Mouse (Mus musculus): ENCODE data around the gene Galnt18. TPM values are rescaled to one million over a fixed set of nuclear protein-coding genes. Genes with fewer than 3 reads are reported as not detected.
A peak's percentile ranks its signal among the peaks of the same experiment; 100 is the strongest.

Galnt18 gene
- polyA plus RNA-seq, 1 experiment from 2014 or later = 6.8 TPM

DNA sequence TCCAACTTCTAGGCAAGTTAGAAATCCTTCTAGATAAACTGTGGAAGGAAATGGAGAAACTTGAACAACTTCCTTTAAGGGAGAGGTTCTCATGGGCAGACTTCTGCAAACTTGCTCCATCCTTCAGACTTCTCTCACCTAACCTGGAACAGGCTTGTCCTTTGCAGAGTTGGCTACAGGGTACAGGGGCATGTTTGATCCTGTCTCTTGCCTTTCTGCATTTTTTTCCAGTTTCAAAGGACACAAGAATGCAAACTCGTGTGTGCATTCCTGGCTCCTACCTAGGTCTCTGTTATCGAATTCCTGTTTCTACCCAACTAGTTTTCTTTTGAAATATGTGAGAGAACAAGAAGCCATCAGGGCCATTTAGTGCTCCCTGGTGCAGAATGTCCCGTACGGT, 55.8 kb downstream of the Galnt18 start:
- H3K36me3 ChIP-seq = no peaks in the 10 kb centered on the region

DNA sequence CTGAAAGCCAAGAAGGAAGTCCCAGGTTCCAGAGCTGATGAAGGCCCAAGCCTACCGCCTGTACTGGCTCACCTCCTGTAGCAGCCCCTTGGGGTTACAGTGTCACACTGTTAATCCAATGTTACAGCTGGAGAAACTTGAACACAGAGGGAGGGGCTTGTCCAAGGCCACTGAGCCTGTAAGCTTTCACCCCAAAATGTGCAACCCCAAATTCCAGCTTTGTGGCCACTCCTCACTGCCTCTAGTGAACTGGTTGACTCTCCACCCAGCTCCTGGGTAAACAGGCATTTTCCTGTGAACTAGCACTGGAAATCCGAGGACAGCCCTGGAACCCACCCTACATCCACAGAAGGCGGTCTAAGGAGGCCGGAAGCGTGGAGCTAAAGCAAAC, 58.5 kb downstream of the Galnt18 start:
- Histone ChIP-seq H3K4me3 (no peak overlapping the region), H3K4me1 (peaks cover 15% of the 10 kb centered on the region), H3K9me3 (replicated peaks) (no peaks in the 10 kb centered on the region), H3K27me3 (ENCODE audit: low read depth, poor library complexity, severe bottlenecking) (no peaks in the 10 kb centered on the region), H3K27ac (replicated peaks) (no peak overlapping the region; the same call in 1 of the 2 replicates), H3K36me3 (no peaks in the 10 kb centered on the region)
- DNase-seq (ENCODE audit: low spot score) = no peak
- 86% methylated on average over 5 of the region's 5 CpGs for WGBS

More for the DNA sequence above, 55.8 kb downstream of the Galnt18 start:
- Histone ChIP-seq H3K4me3 (no peak overlapping the region), H3K27me3 (ENCODE audit: low read depth, poor library complexity, severe bottlenecking) (no peaks in the 10 kb centered on the region), H3K9me3 (replicated peaks) (no peaks in the 10 kb centered on the region), H3K4me1 (peaks cover 15% of the 10 kb centered on the region), H3K27ac (replicated peaks) (no peak overlapping the region)
- 88% methylated on average over 4 of the region's 4 CpGs for WGBS
- no peak for DNase-seq (ENCODE audit: low spot score)

- H3K27ac ChIP-seq (replicated peaks) = 0 out of 2 replicates have a peak overlapping the region, but pooled peaks have one; percentile 25
- no peak overlapping the region for H3K4me3 ChIP-seq
- DNase-seq (ENCODE audit: low spot score) = no peak
- peaks cover 15% of the 10 kb centered on the region for H3K4me1 ChIP-seq
- H3K27me3 ChIP-seq (ENCODE audit: low read depth, poor library complexity, severe bottlenecking) = no peaks in the 10 kb centered on the region
- 85% methylated on average over 8 of the region's 8 CpGs for WGBS
- no peaks in the 10 kb centered on the region for H3K9me3 ChIP-seq (replicated peaks)
- H3K36me3 ChIP-seq = no peaks in the 10 kb centered on the region
Measured at GRCm38 (mm10) chr7:111720511-111721307, 59.1 kb downstream of the Galnt18 start.

DNA sequence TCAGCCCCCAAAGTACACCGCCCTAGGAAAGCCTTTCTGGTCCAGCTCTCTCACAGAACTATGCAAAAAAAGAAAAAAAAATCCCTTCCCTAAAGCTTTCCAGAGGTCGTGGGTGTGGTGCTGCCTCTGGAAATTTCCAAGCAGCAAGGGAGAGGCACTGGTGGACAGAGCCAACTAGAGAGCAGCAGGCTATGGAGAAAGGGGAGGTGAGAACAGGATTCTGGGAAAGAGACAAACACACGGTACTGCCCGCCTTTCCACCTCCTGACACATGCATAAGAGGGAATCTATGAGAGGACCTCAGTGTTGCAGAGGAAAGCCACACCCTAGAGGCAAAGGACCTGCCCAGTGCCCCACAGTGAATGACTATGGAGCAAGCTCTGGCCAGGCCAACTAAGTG, 60.9 kb downstream of the Galnt18 start:
- DNase-seq (ENCODE audit: low spot score) = no peak
- Histone ChIP-seq H3K9me3 (replicated peaks) (no peaks in the 10 kb centered on the region), H3K27me3 (ENCODE audit: low read depth, poor library complexity, severe bottlenecking) (no peaks in the 10 kb centered on the region), H3K27ac (replicated peaks) (no peak overlapping the region), H3K36me3 (no peaks in the 10 kb centered on the region), H3K4me3 (no peak overlapping the region), H3K4me1 (peaks cover 15% of the 10 kb centered on the region)
- WGBS = 81% methylated on average over 4 of the region's 4 CpGs

GRCm38 (mm10) chr7:111714639-111715360, 65.0 kb downstream of the Galnt18 start:
- no peak for DNase-seq (ENCODE audit: low spot score)
- WGBS = 84% methylated on average over 3 of the region's 5 CpGs
- no peaks in the 10 kb centered on the region for H3K9me3 ChIP-seq (replicated peaks)

GRCm38 (mm10) chr7:111713828-111714600, 65.8 kb downstream of the Galnt18 start:
- no peak overlapping the region for H3K27ac ChIP-seq (replicated peaks)

More at GRCm38 (mm10) chr7:111714639-111715360, 65.0 kb downstream of the Galnt18 start:
- Histone ChIP-seq H3K27me3 (ENCODE audit: low read depth, poor library complexity, severe bottlenecking) (no peaks in the 10 kb centered on the region), H3K36me3 (no peaks in the 10 kb centered on the region), H3K4me3 (no peak overlapping the region), H3K27ac (replicated peaks) (no peak overlapping the region), H3K4me1 (peaks cover 4% of the 10 kb centered on the region)

GRCm38 (mm10) chr7:111712797-111713196, 67.0 kb downstream of the Galnt18 start:
- no peaks in the 10 kb centered on the region for H3K4me1 ChIP-seq
- DNase-seq (ENCODE audit: low spot score) = no peak
- H3K36me3 ChIP-seq = no peaks in the 10 kb centered on the region
- H3K9me3 ChIP-seq (replicated peaks) = no peaks in the 10 kb centered on the region
- H3K27ac ChIP-seq (replicated peaks) = no peak overlapping the region
- 92% methylated on average over 4 of the region's 4 CpGs for WGBS
- H3K4me3 ChIP-seq = no peak overlapping the region
- H3K27me3 ChIP-seq (ENCODE audit: low read depth, poor library complexity, severe bottlenecking) = no peaks in the 10 kb centered on the region

More at GRCm38 (mm10) chr7:111713828-111714600, 65.8 kb downstream of the Galnt18 start:
- Histone ChIP-seq H3K4me1 (no peaks in the 10 kb centered on the region), H3K9me3 (replicated peaks) (no peaks in the 10 kb centered on the region), H3K4me3 (no peak overlapping the region), H3K27me3 (ENCODE audit: low read depth, poor library complexity, severe bottlenecking) (no peaks in the 10 kb centered on the region), H3K36me3 (no peaks in the 10 kb centered on the region)
- DNase-seq (ENCODE audit: low spot score) = no peak
- 79% methylated on average over 3 of the region's 3 CpGs for WGBS

- 84% methylated on average over 6 of the region's 6 CpGs for WGBS
- no peak overlapping the region for H3K27ac ChIP-seq (replicated peaks)
- no peaks in the 10 kb centered on the region for H3K36me3 ChIP-seq
- H3K4me3 ChIP-seq = no peak overlapping the region
- H3K4me1 ChIP-seq = no peaks in the 10 kb centered on the region
- H3K27me3 ChIP-seq (ENCODE audit: low read depth, poor library complexity, severe bottlenecking) = no peaks in the 10 kb centered on the region
- no peaks in the 10 kb centered on the region for H3K9me3 ChIP-seq (replicated peaks)
- DNase-seq (ENCODE audit: low spot score) = no peak
Measured at GRCm38 (mm10) chr7:111711045-111711808, 68.5 kb downstream of the Galnt18 start.

DNA sequence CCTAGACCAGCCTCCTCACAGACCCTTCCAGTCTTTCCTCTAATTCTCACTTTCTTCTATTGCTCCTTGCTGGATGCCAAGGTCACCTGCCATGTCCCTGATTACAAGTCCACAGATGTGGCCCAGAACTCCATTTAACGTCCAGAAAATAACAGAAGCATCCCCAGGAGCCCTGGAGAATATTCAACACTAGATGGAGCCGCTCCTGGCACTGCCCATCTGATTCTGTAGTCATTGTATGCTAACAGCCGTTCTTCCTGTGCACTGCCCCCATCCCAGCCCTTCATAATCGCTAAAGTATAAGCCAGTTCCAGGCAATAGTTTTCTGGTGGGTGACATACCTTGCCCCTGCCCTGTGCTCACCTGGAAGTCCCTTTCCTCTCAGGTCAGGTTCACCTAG, 69.5 kb downstream of the Galnt18 start:
- Histone ChIP-seq H3K36me3 (no peaks in the 10 kb centered on the region), H3K4me3 (no peak overlapping the region), H3K9me3 (replicated peaks) (no peaks in the 10 kb centered on the region), H3K27me3 (ENCODE audit: low read depth, poor library complexity, severe bottlenecking) (no peaks in the 10 kb centered on the region), H3K4me1 (no peaks in the 10 kb centered on the region), H3K27ac (replicated peaks) (no peak overlapping the region)
- no peak for DNase-seq (ENCODE audit: low spot score)
- 63% methylated on average over 4 of the region's 4 CpGs for WGBS

DNA sequence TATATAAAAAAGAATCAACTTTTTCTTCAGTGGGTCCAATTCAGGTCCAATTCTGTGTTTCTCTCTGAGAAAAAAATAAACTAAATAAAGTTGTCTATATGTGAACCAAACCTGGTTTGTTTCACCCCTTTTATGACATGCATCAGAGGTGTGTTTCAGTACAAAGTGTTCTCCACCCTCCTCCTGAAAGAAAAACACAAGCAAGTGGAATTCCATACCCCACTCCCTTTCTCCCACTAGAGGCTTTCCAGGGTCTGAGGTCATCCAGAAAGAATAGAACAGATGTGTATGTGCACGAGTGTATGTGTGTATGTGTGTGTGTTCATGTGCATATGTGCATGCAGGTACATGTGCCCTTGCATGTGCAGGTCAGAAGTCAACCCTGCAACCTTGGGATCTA, 71.2 kb downstream of the Galnt18 start:
- no peaks in the 10 kb centered on the region for H3K27me3 ChIP-seq (ENCODE audit: low read depth, poor library complexity, severe bottlenecking)
- no peak overlapping the region for H3K4me3 ChIP-seq
- no peaks in the 10 kb centered on the region for H3K9me3 ChIP-seq (replicated peaks)
- H3K27ac ChIP-seq (replicated peaks) = no peak overlapping the region
- H3K4me1 ChIP-seq = no peaks in the 10 kb centered on the region
- no peak for DNase-seq (ENCODE audit: low spot score)
- WGBS = 62% methylated on average over 1 of the region's 1 CpGs
- no peaks in the 10 kb centered on the region for H3K36me3 ChIP-seq

- Histone ChIP-seq H3K27me3 (ENCODE audit: low read depth, poor library complexity, severe bottlenecking) (no peaks in the 10 kb centered on the region), H3K4me3 (no peak overlapping the region)
- 86% methylated on average over 2 of the region's 2 CpGs for WGBS
Measured at GRCm38 (mm10) chr7:111702961-111703360, 76.8 kb downstream of the Galnt18 start.

GRCm38 (mm10) chr7:111701788-111702187, 78.0 kb downstream of the Galnt18 start:
- Histone ChIP-seq H3K27ac (replicated peaks) (no peak overlapping the region), H3K27me3 (ENCODE audit: low read depth, poor library complexity, severe bottlenecking) (no peaks in the 10 kb centered on the region), H3K4me1 (peaks cover 8% of the 10 kb centered on the region), H3K4me3 (no peak overlapping the region), H3K36me3 (no peaks in the 10 kb centered on the region), H3K9me3 (replicated peaks) (no peaks in the 10 kb centered on the region)
- DNase-seq (ENCODE audit: low spot score) = no peak

More at GRCm38 (mm10) chr7:111702961-111703360, 76.8 kb downstream of the Galnt18 start:
- no peaks in the 10 kb centered on the region for H3K9me3 ChIP-seq (replicated peaks)
- no peak overlapping the region for H3K27ac ChIP-seq (replicated peaks)
- no peak for DNase-seq (ENCODE audit: low spot score)
- H3K4me1 ChIP-seq = peaks cover 8% of the 10 kb centered on the region
- no peaks in the 10 kb centered on the region for H3K36me3 ChIP-seq
